Mouse (Mus musculus) megakaryocyte, embryonic 14.5 days (primary cell): ENCODE data around the gene Gm5678. TPM values are rescaled to one million over a fixed set of nuclear protein-coding genes. Genes with fewer than 3 reads are reported as not detected.

Source experiments
- H3K27me3 ChIP-seq: replicated peaks from 2 replicates; pipeline ENCODE3; 2012; ENCODE audit warnings: inconsistent platforms
- H3K36me3 ChIP-seq: replicated peaks from 2 replicates; pipeline ENCODE3; 2012; ENCODE audit warnings: low read length, inconsistent platforms, mixed read lengths
- H3K4me1 ChIP-seq: 2 replicates; pipeline ENCODE4 v1.6.1; 2012; ENCODE audit warnings: inconsistent platforms
- H3K4me3 ChIP-seq: replicated peaks from 2 replicates; pipeline ENCODE3; 2012; ENCODE audit warnings: moderate library complexity, mild to moderate bottlenecking, inconsistent platforms
- H3K9me3 ChIP-seq: 2 replicates; pipeline ENCODE4 v1.6.1; 2012; ENCODE audit warnings: inconsistent platforms
- FLI1 ChIP-seq: IDR thresholded peaks from 2 replicates; pipeline ENCODE4 v1.6.1; 2012; ENCODE audit warnings: low read length, inconsistent platforms, mixed read lengths
- GATA1 ChIP-seq: IDR thresholded peaks from 3 replicates; pipeline ENCODE4 v1.6.1; 2012; ENCODE audit warnings: mixed read lengths, low read length, inconsistent platforms, borderline replicate concordance
- polyA plus RNA-seq: library from polyadenylated mRNA; stranded (reverse); fragments of >175 nt; gene quantifications from 2 replicates; pipeline ENCODE4 v1.2.3, GENCODE M21; 2012; ENCODE audit warnings: low replicate concordance; ENCODE audit not compliant: insufficient read depth

The Gm5678 gene
- not detected in 2 replicates for polyA plus RNA-seq

- no peaks in the 10 kb centered on the region for H3K4me1 ChIP-seq
- H3K9me3 ChIP-seq: no peaks in the 10 kb centered on the region
- H3K27me3 ChIP-seq: peaks cover 3% of the 10 kb centered on the region
- H3K4me3 ChIP-seq: no peak within 1 kb of the TSS
- H3K36me3 ChIP-seq: no peaks in the 10 kb centered on the region
- no peak for TF ChIP-seq FLI1
- TF ChIP-seq GATA1: no peak
These were observed at the start of gene Gm5678 for GRCm38 (mm10) chr16:93627761-93628400. TSS of gene Gm5678 (plus strand) at chr16:93628097.

- Histone ChIP-seq H3K36me3 (no peaks in the 10 kb centered on the region), H3K4me1 (peaks cover 29% of the 10 kb centered on the region), H3K4me3 (no peak overlapping the region), H3K9me3 (no peaks in the 10 kb centered on the region; the same call in 1 of the 2 replicates), H3K27me3 (peaks cover 53% of the 10 kb centered on the region)
- TF ChIP-seq FLI1 (no peak), GATA1 (no peak)
These were observed 49.4 kb upstream of the Gm5678 start for GRCm38 (mm10) chr16:93578346-93579005.

- Histone ChIP-seq H3K27me3 (peaks cover 46% of the 10 kb centered on the region), H3K36me3 (no peaks in the 10 kb centered on the region), H3K4me3 (no peak overlapping the region), H3K9me3 (no peaks in the 10 kb centered on the region; the same call in 1 of the 2 replicates), H3K4me1 (peaks cover 40% of the 10 kb centered on the region)
- no peak for TF ChIP-seq GATA1
These were observed 46.8 kb upstream of the Gm5678 start for GRCm38 (mm10) chr16:93581125-93581524.

- no peaks in the 10 kb centered on the region for H3K36me3 ChIP-seq
- TF ChIP-seq GATA1 (no peak), FLI1 (no peak)
- no peaks in the 10 kb centered on the region for H3K9me3 ChIP-seq
- H3K4me3 ChIP-seq: no peak overlapping the region
- peaks cover 28% of the 10 kb centered on the region for H3K27me3 ChIP-seq
- H3K4me1 ChIP-seq: peaks cover 33% of the 10 kb centered on the region
These were observed 42.8 kb upstream of the Gm5678 start for GRCm38 (mm10) chr16:93584976-93585702.

- Histone ChIP-seq H3K4me3 (peak overlapping the region; percentile 47), H3K9me3 (no peaks in the 10 kb centered on the region), H3K4me1 (peaks cover 33% of the 10 kb centered on the region), H3K36me3 (peaks cover under 1% of the 10 kb centered on the region), H3K27me3 (peaks cover 30% of the 10 kb centered on the region)
- TF ChIP-seq GATA1 (no peak), FLI1 (no peak)
These were observed 42.1 kb upstream of the Gm5678 start for GRCm38 (mm10) chr16:93585703-93586205.

- Histone ChIP-seq H3K27me3 (peaks cover 26% of the 10 kb centered on the region), H3K4me1 (peaks cover 29% of the 10 kb centered on the region), H3K9me3 (no peaks in the 10 kb centered on the region), H3K36me3 (peaks cover 4% of the 10 kb centered on the region), H3K4me3 (no peak overlapping the region)
- TF ChIP-seq FLI1: no peak
- TF ChIP-seq GATA1: no peak
These were observed 41.5 kb upstream of the Gm5678 start for GRCm38 (mm10) chr16:93586382-93586781.

GRCm38 (mm10) chr16:93588281-93588680 lies 39.6 kb upstream of the Gm5678 start:
- no peak for TF ChIP-seq FLI1
- TF ChIP-seq GATA1: no peak
- no peaks in the 10 kb centered on the region; the same call in 1 of the 2 replicates for H3K9me3 ChIP-seq
- H3K36me3 ChIP-seq: peaks cover 4% of the 10 kb centered on the region
- peaks cover 29% of the 10 kb centered on the region for H3K4me1 ChIP-seq
- no peak overlapping the region for H3K4me3 ChIP-seq
- H3K27me3 ChIP-seq: peaks cover 31% of the 10 kb centered on the region

- Histone ChIP-seq H3K36me3 (peaks cover 8% of the 10 kb centered on the region), H3K4me3 (no peak overlapping the region), H3K27me3 (peaks cover 25% of the 10 kb centered on the region), H3K4me1 (peaks cover 12% of the 10 kb centered on the region), H3K9me3 (peaks cover 4% of the 10 kb centered on the region)
- no peak for TF ChIP-seq FLI1
- no peak for TF ChIP-seq GATA1
These were observed 37.0 kb upstream of the Gm5678 start for GRCm38 (mm10) chr16:93590915-93591314.

GRCm38 (mm10) chr16:93591450-93592430 lies 36.2 kb upstream of the Gm5678 start:
- no peak overlapping the region for H3K4me3 ChIP-seq
- H3K4me1 ChIP-seq: peaks cover 7% of the 10 kb centered on the region; the same call in 1 of the 2 replicates
- TF ChIP-seq FLI1 (no peak), GATA1 (no peak)
- H3K36me3 ChIP-seq: peaks cover 8% of the 10 kb centered on the region
- H3K27me3 ChIP-seq: peaks cover 23% of the 10 kb centered on the region
- H3K9me3 ChIP-seq: peaks cover 4% of the 10 kb centered on the region
